Mouse (Mus musculus) liver, adult 2 months (tissue): ENCODE measurements around the gene Nmur2. TPM values are rescaled to one million over a fixed set of nuclear protein-coding genes. Genes with fewer than 3 reads are reported as not detected.

ENCODE experiments used
- DNase-seq: peaks from one replicate; pipeline ENCODE4 v3.0.0-alpha.2; 2011; ENCODE audit warnings: low read depth, low spot score; ENCODE audit errors: extremely low read depth
- H3K27ac ChIP-seq: fragments of 200-500 bp; replicated peaks from 2 replicates; pipeline ENCODE4 v1.5.1; 2012; ENCODE audit warnings: low read depth, mild to moderate bottlenecking, control low read depth, inconsistent platforms, low read length; ENCODE audit not compliant: insufficient read depth
- H3K27me3 ChIP-seq: fragments of 200-500 bp; 2 replicates; pipeline ENCODE4 v1.6.1; 2012; ENCODE audit warnings: mild to moderate bottlenecking, moderate library complexity, low read length, inconsistent platforms; ENCODE audit not compliant: control insufficient read depth, insufficient read depth
- H3K36me3 ChIP-seq: fragments of 200-500 bp; 2 replicates; pipeline ENCODE4 v1.6.1; 2012; ENCODE audit warnings: low read length, inconsistent platforms; ENCODE audit not compliant: control insufficient read depth, insufficient read depth
- H3K4me1 ChIP-seq: fragments of 200-500 bp; 2 replicates; pipeline ENCODE4 v1.6.1; 2011; ENCODE audit warnings: low read length; ENCODE audit not compliant: control insufficient read depth, insufficient read depth
- H3K4me3 ChIP-seq: fragments of 200-500 bp; 2 replicates; pipeline ENCODE4 v1.5.1; 2011; ENCODE audit warnings: low read depth, mild to moderate bottlenecking, control low read depth, low read length, moderate library complexity; ENCODE audit not compliant: insufficient read depth
- H3K79me2 ChIP-seq: fragments of 200-500 bp; 2 replicates; pipeline ENCODE4 v1.6.1; 2012; ENCODE audit warnings: inconsistent platforms, mild to moderate bottlenecking, low read length, moderate library complexity; ENCODE audit not compliant: control insufficient read depth, insufficient read depth
- H3K9ac ChIP-seq: fragments of 200-500 bp; 2 replicates; pipeline ENCODE4 v1.6.1; 2012; ENCODE audit warnings: low read depth, mild to moderate bottlenecking, control low read depth, inconsistent platforms, low read length
- POLR2A ChIP-seq: fragments of 200-500 bp; IDR thresholded peaks from 2 replicates; pipeline ENCODE4 v1.6.1; 2011; ENCODE audit warnings: low read length, control low read depth; ENCODE audit not compliant: insufficient read depth; ENCODE audit errors: extremely low read depth
- WGBS: fragments of 180-500 bp; shearing (Covaris S2); methylation state at CpG from one replicate; pipeline ENCODE4 v1.1.7; 2018; 5-methylcytosine and 5-hydroxymethylcytosine counted together
- polyA plus RNA-seq: library from polyadenylated mRNA; depleted of rRNA; stranded (reverse); fragments of >200 nt; gene quantifications from 2 replicates; pipeline ENCODE4 v1.2.3, GENCODE M21; 2012
- total RNA-seq: library from RNA; depleted of rRNA; stranded (reverse); fragments of >200 nt; gene quantifications from 2 replicates; pipeline ENCODE4 v1.2.3, GENCODE M21; 2014

Gene Nmur2
- total and polyA plus RNA-seq, 2 experiments, result not detected

DNA sequence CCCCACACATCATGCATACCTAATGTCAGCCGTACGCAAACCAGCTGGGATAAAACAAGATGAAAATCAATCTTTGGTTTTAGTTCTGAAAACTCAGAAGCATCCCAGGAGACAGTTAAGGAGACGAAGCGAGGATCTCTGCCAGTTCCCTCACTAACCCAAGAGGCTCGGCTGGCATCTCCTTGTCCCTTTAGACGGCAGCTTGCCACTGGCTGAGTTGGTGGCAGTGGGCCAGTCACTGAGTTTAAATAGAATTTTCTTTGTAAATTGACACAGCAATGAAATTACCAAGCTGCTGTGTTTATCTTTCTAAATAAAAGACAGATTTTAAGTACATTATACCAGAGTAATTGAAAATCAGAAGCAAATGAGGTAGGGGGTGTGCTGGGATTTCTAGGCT is 62.7 kb downstream of the Nmur2 start:
- no peak for DNase-seq
- WGBS, result 78% methylated on average over 6 of the region's 6 CpGs
- no peak overlapping the region for H3K9ac ChIP-seq

More for the DNA sequence above, 62.7 kb downstream of the Nmur2 start:
- H3K4me3 ChIP-seq, result no peak overlapping the region
- no peaks in the 10 kb centered on the region for H3K79me2 ChIP-seq
- 0 out of 2 replicates have a peak, but pooled peaks cover 3% of the 10 kb centered on the region for H3K27me3 ChIP-seq
- H3K27ac ChIP-seq, result no peak overlapping the region
- no peaks in the 10 kb centered on the region for H3K4me1 ChIP-seq
- TF ChIP-seq POLR2A, result no peak
- no peaks in the 10 kb centered on the region for H3K36me3 ChIP-seq
